Mouse (Mus musculus) adrenal gland, postnatal 4 days (tissue): Measurements from ENCODE around the gene Fbxw11. TPM values are rescaled to one million over a fixed set of nuclear protein-coding genes. Genes with fewer than 3 reads are reported as not detected.
A peak's percentile ranks its signal among the peaks of the same experiment; 100 is the strongest.
"Not testable (repeated sequence)": the region's sequence is repeated elsewhere in the genome, so short reads cannot be mapped to it uniquely, and the experiment has no call there.

Experiments
- DNase-seq, 2 experiments: peaks; one replicate each; pipeline ENCODE4 v3.0.0; 2021 to 2022; ENCODE audit warnings: low spot score in 2 of 2, mixed read lengths in 2 of 2
- total RNA-seq, 2 experiments: library from RNA; stranded (reverse); gene quantifications; 2 replicates each; pipeline ENCODE4 v1.2.3; 2021

The Fbxw11 gene
- total RNA-seq, 2 experiments from 2014 or later = 110 to 111 TPM

GRCm38 (mm10) chr11:32666983-32667382 lies 24.5 kb downstream of the Fbxw11 start:
- DNase-seq = no peak

- DNase-seq = no peak
Observed at GRCm38 (mm10) chr11:32671480-32671879, 29.0 kb downstream of the Fbxw11 start.

- no peak for DNase-seq
Observed at GRCm38 (mm10) chr11:32676777-32677176, 34.3 kb downstream of the Fbxw11 start.

GRCm38 (mm10) chr11:32677811-32678210 lies 35.3 kb downstream of the Fbxw11 start:
- no peak for DNase-seq

- DNase-seq = not testable (repeated sequence)
Observed at GRCm38 (mm10) chr11:32679091-32679490, 36.6 kb downstream of the Fbxw11 start.

- peak in 1 of 2 experiments; percentile 34 for DNase-seq
Observed at GRCm38 (mm10) chr11:32680014-32680413, 37.5 kb downstream of the Fbxw11 start.

- no peak for DNase-seq
Observed at GRCm38 (mm10) chr11:32681192-32681795, 38.8 kb downstream of the Fbxw11 start.

GRCm38 (mm10) chr11:32682335-32683102 lies 40.0 kb downstream of the Fbxw11 start:
- no peak for DNase-seq

GRCm38 (mm10) chr11:32684690-32685254 lies 42.2 kb downstream of the Fbxw11 start:
- DNase-seq = no peak

GRCm38 (mm10) chr11:32688245-32688855 lies 45.8 kb downstream of the Fbxw11 start:
- no peak for DNase-seq

- DNase-seq = no peak
Observed at GRCm38 (mm10) chr11:32689510-32689909, 47.0 kb downstream of the Fbxw11 start.

- no peak for DNase-seq
Observed at GRCm38 (mm10) chr11:32692834-32693233, 50.3 kb downstream of the Fbxw11 start.

GRCm38 (mm10) chr11:32693431-32694141 lies 51.1 kb downstream of the Fbxw11 start:
- DNase-seq = no peak

- not testable (repeated sequence) for DNase-seq
Observed at GRCm38 (mm10) chr11:32694322-32695003, 51.9 kb downstream of the Fbxw11 start.

- DNase-seq = no peak
Observed at GRCm38 (mm10) chr11:32696446-32697090, 54.0 kb downstream of the Fbxw11 start.

GRCm38 (mm10) chr11:32697695-32698094 lies 55.2 kb downstream of the Fbxw11 start:
- no peak for DNase-seq

GRCm38 (mm10) chr11:32699913-32700493 lies 57.5 kb downstream of the Fbxw11 start:
- DNase-seq = no peak

- DNase-seq = no peak
Observed at GRCm38 (mm10) chr11:32701566-32701965, 59.0 kb downstream of the Fbxw11 start.

GRCm38 (mm10) chr11:32704241-32704890 lies 61.8 kb downstream of the Fbxw11 start:
- no peak for DNase-seq
